ENCODE assay signal across 9 mouse cellular contexts in the genomic region with DNA sequence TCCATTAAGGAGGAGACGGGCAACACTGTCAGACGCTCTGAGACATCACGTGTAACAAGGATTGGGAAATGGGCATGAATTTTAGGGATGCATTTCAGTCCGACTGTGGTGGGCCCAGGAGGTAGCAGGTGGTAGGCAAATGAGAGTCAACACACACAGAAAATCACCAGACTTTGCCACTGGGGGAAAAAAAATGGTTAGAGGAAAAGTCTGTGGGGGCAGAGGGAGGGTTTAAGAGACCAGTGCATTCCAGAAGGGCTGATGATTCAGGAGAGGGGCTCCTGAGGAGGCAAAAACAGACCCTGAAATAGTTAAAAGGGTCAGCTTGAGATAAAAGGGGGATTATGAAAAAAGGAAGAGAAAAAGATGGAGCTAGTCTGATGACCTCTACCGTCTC. TPM values are rescaled to one million over a fixed set of nuclear protein-coding genes. Genes with fewer than 3 reads are reported as not detected.
DNase-seq lines count a peak whose midpoint lies in the region; ATAC-seq lines count a peak whose summit lies in the region.
"Had no signal": no experiment of that assay in that cellular context is flagged by ENCODE, and none has a peak within 500 bp of the region (broad histone marks: within the 10 kb centered on the region; RNA-seq: fewer than 3 reads in every experiment).

No protein-coding gene starts in this region.

- H3K9ac ChIP-seq in lung, embryonic 15.5 days: peak overlapping the region; percentile 93; the same call in 1 of the 2 replicates
- peak overlapping the region; percentile 21; the same call in 1 of the 2 replicates for H3K9ac ChIP-seq in forebrain, embryonic 12.5 days
- H3K9ac ChIP-seq in neural tube, embryonic 14.5 days (replicated peaks; ENCODE audit: low read depth, low read length): peak overlapping the region; percentile 90; the same call in 1 of the 2 replicates

- peak overlapping the region; percentile 63 for H3K4me2 ChIP-seq in lung, embryonic 15.5 days
- peak overlapping the region; percentile 74 for H3K4me2 ChIP-seq in forebrain, embryonic 12.5 days
- peak overlapping the region; percentile 71 for H3K4me2 ChIP-seq in neural tube, embryonic 14.5 days (ENCODE audit: low read depth, low read length)

- 74% methylated on average over 5 of the region's 5 CpGs for WGBS in lung, embryonic 15.5 days
- WGBS in forebrain, embryonic 12.5 days: 55% methylated on average over 5 of the region's 5 CpGs
- WGBS in limb, embryonic 10.5 days: 66% methylated on average over 5 of the region's 5 CpGs
- 63% methylated on average over 5 of the region's 5 CpGs for WGBS in neural tube, embryonic 14.5 days

- H3K4me1 ChIP-seq in lung, embryonic 15.5 days: peaks cover 8% of the 10 kb centered on the region; the same call in 1 of the 2 replicates
- H3K4me1 ChIP-seq in forebrain, embryonic 12.5 days: peaks cover 24% of the 10 kb centered on the region
- peaks cover 17% of the 10 kb centered on the region for H3K4me1 ChIP-seq in limb, embryonic 10.5 days
- H3K4me1 ChIP-seq in neural tube, embryonic 14.5 days (ENCODE audit: control insufficient read depth, insufficient read depth, low read length): peaks cover 13% of the 10 kb centered on the region

- ATAC-seq in lung, embryonic 15.5 days (ENCODE audit: borderline replicate concordance, extremely low read depth, low FRiP score, low TSS enrichment): no peak
- no peak for ATAC-seq in forebrain, embryonic 12.5 days (ENCODE audit: low FRiP score)
- ATAC-seq in neural tube, embryonic 14.5 days (ENCODE audit: low read depth): no peak

- H3K9me3 ChIP-seq in lung, embryonic 15.5 days: no peaks in the 10 kb centered on the region
- H3K9me3 ChIP-seq in forebrain, embryonic 12.5 days: no peaks in the 10 kb centered on the region
- no peaks in the 10 kb centered on the region for H3K9me3 ChIP-seq in limb, embryonic 10.5 days (replicated peaks)
- no peaks in the 10 kb centered on the region for H3K9me3 ChIP-seq in neural tube, embryonic 14.5 days (ENCODE audit: control insufficient read depth, low read length)

- peak overlapping the region; percentile 92 for H3K4me3 ChIP-seq in lung, embryonic 15.5 days
- H3K4me3 ChIP-seq in forebrain, embryonic 12.5 days (replicated peaks): peak overlapping the region; percentile 81
- peak overlapping the region; percentile 83; the same call in 1 of the 2 replicates for H3K4me3 ChIP-seq in limb, embryonic 10.5 days
- peak overlapping the region; percentile 75 for H3K4me3 ChIP-seq in neural tube, embryonic 14.5 days (ENCODE audit: low read depth, low read length)

- no peak overlapping the region for H3K27ac ChIP-seq in lung, embryonic 15.5 days
- no peak overlapping the region for H3K27ac ChIP-seq in forebrain, embryonic 12.5 days
- no peak overlapping the region for H3K27ac ChIP-seq in limb, embryonic 10.5 days
- no peak overlapping the region for H3K27ac ChIP-seq in neural tube, embryonic 14.5 days (ENCODE audit: low read depth, low read length)

- no peaks in the 10 kb centered on the region for H3K27me3 ChIP-seq in lung, embryonic 15.5 days
- H3K27me3 ChIP-seq in forebrain, embryonic 12.5 days: no peaks in the 10 kb centered on the region
- no peaks in the 10 kb centered on the region for H3K27me3 ChIP-seq in limb, embryonic 10.5 days (ENCODE audit: low read depth, poor library complexity, severe bottlenecking)
- H3K27me3 ChIP-seq in neural tube, embryonic 14.5 days (ENCODE audit: control insufficient read depth, insufficient read depth, low read length): no peaks in the 10 kb centered on the region

- no peak for DNase-seq in lung, postnatal 25 days (ENCODE audit: low spot score)
- no peak for DNase-seq in limb, embryonic 10.5 days (ENCODE audit: low spot score)
- no peak for DNase-seq in adrenal gland, adult 2 months
- no peak for DNase-seq in c-Kit-positive CD71-positive TER-119-positive erythroid progenitor cells, embryonic 14.5 days (ENCODE audit: low spot score)
- no peak for DNase-seq in layer of hippocampus, adult 8-10 months (ENCODE audit: low spot score in 2 of 2)
- DNase-seq: adrenal gland, adult 8-10 months had no signal

- H3K36me3 ChIP-seq in lung, embryonic 15.5 days: no peaks in the 10 kb centered on the region
- no peaks in the 10 kb centered on the region for H3K36me3 ChIP-seq in forebrain, embryonic 12.5 days (replicated peaks)
- no peaks in the 10 kb centered on the region for H3K36me3 ChIP-seq in limb, embryonic 10.5 days
- no peaks in the 10 kb centered on the region for H3K36me3 ChIP-seq in neural tube, embryonic 14.5 days (ENCODE audit: control insufficient read depth, insufficient read depth, low read length)

RNA-seq across cellular contexts. Expression of a gene that starts 1.2 kb away (rescaled TPM):
- polyA plus RNA-seq in lung, embryonic 15.5 days (2015; fragmentation: Nextera tagmentation; extraction: Ambion mirVana): 49.6 and 51.4 TPM in 2 replicates
- 69.1 and 78.0 TPM in 2 replicates for polyA plus RNA-seq in forebrain, embryonic 12.5 days (2016; fragmentation: Nextera tagmentation; extraction: Ambion mirVana)
- polyA plus RNA-seq in limb, embryonic 10.5 days (2016; fragmentation: Nextera tagmentation; extraction: Ambion mirVana): 49.4 and 56.1 TPM in 2 replicates
- 194 and 217 TPM in 2 replicates for polyA plus RNA-seq in neural tube, embryonic 14.5 days (2014; fragmentation: Nextera tagmentation; extraction: Ambion mirVana)
- 100 to 1,000 TPM; 101 to 180 TPM for total RNA-seq in adrenal gland, adult 2 months (2021)
- 46.7 and 86.7 TPM in 2 replicates for polyA plus RNA-seq in adrenal gland, adult 2 months (2012; rRNA removed)
- total RNA-seq in layer of hippocampus, adult 8-10 months (2022): 1,000 to 10,000 TPM; 1,076 to 1,216 (median 1,154) TPM

RNA-seq across cellular contexts. Expression of a gene that starts 13.9 kb away (rescaled TPM):
- 72.4 and 72.9 TPM in 2 replicates for polyA plus RNA-seq in lung, embryonic 15.5 days (2015; fragmentation: Nextera tagmentation; extraction: Ambion mirVana)
- polyA plus RNA-seq in forebrain, embryonic 12.5 days (2016; fragmentation: Nextera tagmentation; extraction: Ambion mirVana): 134 and 141 TPM in 2 replicates
- 60.8 and 68.1 TPM in 2 replicates for polyA plus RNA-seq in limb, embryonic 10.5 days (2016; fragmentation: Nextera tagmentation; extraction: Ambion mirVana)
- 172 and 174 TPM in 2 replicates for polyA plus RNA-seq in neural tube, embryonic 14.5 days (2014; fragmentation: Nextera tagmentation; extraction: Ambion mirVana)
- total RNA-seq in adrenal gland, adult 2 months (2021): 10 to 100 TPM; 47.2 to 54.9 TPM
- 4.5 and 4.6 TPM in 2 replicates for polyA plus RNA-seq in adrenal gland, adult 2 months (2012; rRNA removed)
- 10 to 100 TPM; 39.1 to 55.3 (median 42.5) TPM for total RNA-seq in layer of hippocampus, adult 8-10 months (2022)

Comparison
In these comparisons a context has a peak if more than half of its experiments do, and no peak if none do; other contexts are left out.
1. H3K9ac ChIP-seq: peak in every context shown above with its lines; median percentile 93 in lung, embryonic 15.5 days; 90 in neural tube, embryonic 14.5 days; 21 in forebrain, embryonic 12.5 days.
2. RNA of a gene that starts 13.9 kb away (polyA plus RNA-seq): 172 to 174 TPM in neural tube, embryonic 14.5 days, 134 to 141 TPM in forebrain, embryonic 12.5 days, 72.4 to 72.9 TPM in lung, embryonic 15.5 days and 60.8 to 68.1 TPM in limb, embryonic 10.5 days; 4.5 to 4.6 TPM in adrenal gland, adult 2 months; every median in the first group is over 10 times any median in the second.
3. Peak in every context shown above with its lines, with median percentiles within 50 percentile points of each other: H3K4me2 ChIP-seq and H3K4me3 ChIP-seq.